Mouse (Mus musculus) heart, postnatal 25 days (tissue): Measurements from ENCODE around the gene Gabpa. TPM values are rescaled to one million over a fixed set of nuclear protein-coding genes. Genes with fewer than 3 reads are reported as not detected.

Experiments used
- DNase-seq: peaks from one replicate; pipeline ENCODE4 v3.0.0; 2022; ENCODE audit warnings: low spot score
- intact Hi-C: fragments of 180-260 bp; cut with DNase I; formaldehyde crosslinking; loops from one replicate; pipeline ENCODE4 v1.15.1; 2025
- total RNA-seq, 2 experiments: library from RNA; stranded (reverse); gene quantifications; 2 replicates each; pipeline ENCODE4 v1.2.3; 2021

Gene Gabpa
- total RNA-seq, 2 experiments from 2014 or later = 38.5 to 43.0 TPM

- peak; percentile 26 for DNase-seq
- intact Hi-C loops = loop anchor here (2.0 kb wide), 2 partner anchors 61 to 101 kb away; partner anchors contain the start of genes Jam2 and Mrpl39
Measured at GRCm38 (mm10) chr16:84835823-84836743, 1.4 kb downstream of the Gabpa start.

- DNase-seq = no peak
Measured at GRCm38 (mm10) chr16:84838576-84838975, 3.9 kb downstream of the Gabpa start.

GRCm38 (mm10) chr16:84853492-84853891 is 18.8 kb downstream of the Gabpa start:
- intact Hi-C loops = no loop called here
- no peak for DNase-seq

More at GRCm38 (mm10) chr16:84838576-84838975, 3.9 kb downstream of the Gabpa start:
- intact Hi-C loops = no loop called here

GRCm38 (mm10) chr16:84864656-84865055 is 29.9 kb downstream of the Gabpa start:
- DNase-seq = no peak
- intact Hi-C loops = no loop called here

GRCm38 (mm10) chr16:84873805-84874204 is 39.1 kb downstream of the Gabpa start:
- DNase-seq = no peak
- intact Hi-C loops = no loop called here

- DNase-seq = no peak
- intact Hi-C loops = no loop called here
Measured at GRCm38 (mm10) chr16:84875012-84875717, 40.4 kb downstream of the Gabpa start.

- DNase-seq = no peak
- intact Hi-C loops = no loop called here
Measured at GRCm38 (mm10) chr16:84875718-84876035, 41.0 kb downstream of the Gabpa start.

- no peak for DNase-seq
- intact Hi-C loops = no loop called here
Measured at GRCm38 (mm10) chr16:84876082-84876481, 41.4 kb downstream of the Gabpa start.

GRCm38 (mm10) chr16:84879146-84879545 is 44.4 kb downstream of the Gabpa start:
- DNase-seq = peak; percentile 14
- intact Hi-C loops = loop anchor here (2.0 kb wide), 1 partner anchor 144 kb away; the partner anchor contains the start of gene Mrpl39

- no peak for DNase-seq
- intact Hi-C loops = no loop called here
Measured at GRCm38 (mm10) chr16:84881168-84881567, 46.4 kb downstream of the Gabpa start.

GRCm38 (mm10) chr16:84881754-84882321 is 47.1 kb downstream of the Gabpa start:
- DNase-seq = no peak
- intact Hi-C loops = no loop called here

- no peak for DNase-seq
- intact Hi-C loops = no loop called here
Measured at GRCm38 (mm10) chr16:84884572-84884971, 49.8 kb downstream of the Gabpa start.

- no peak for DNase-seq
- intact Hi-C loops = no loop called here
Measured at GRCm38 (mm10) chr16:84902995-84903394, 68.3 kb downstream of the Gabpa start.

GRCm38 (mm10) chr16:84911477-84912165 is 76.9 kb downstream of the Gabpa start:
- intact Hi-C loops = no loop called here
- no peak for DNase-seq

Other genes with a start within 250 kb of the Gabpa start
- 10 to 100 TPM; 34.3 to 38.8 TPM for gene Mrpl39, start 99.2 kb upstream of the Gabpa start, total RNA-seq
- gene Jam2, start 60.8 kb upstream of the Gabpa start, total RNA-seq = 10 to 100 TPM; 63.5 to 66.0 TPM
- gene Atp5j, start 700 bp downstream of the Gabpa start, total RNA-seq = 1,000 to 10,000 TPM; 1,789 to 1,861 TPM